Mouse (Mus musculus): ENCODE results near the gene G0s2. TPM values are rescaled to one million over a fixed set of nuclear protein-coding genes. Genes with fewer than 3 reads are reported as not detected.
"Not testable (repeated sequence)": the region's sequence is repeated elsewhere in the genome, so short reads cannot be mapped to it uniquely, and the experiment has no call there.

G0s2 gene
- polyA plus RNA-seq, 1 experiment from 2014 or later = 7.1 TPM

- H3K4me3 ChIP-seq = no peak overlapping the region
- H3K27me3 ChIP-seq = no peaks in the 10 kb centered on the region; the same call in 1 of the 2 replicates
- H3K36me3 ChIP-seq = no peaks in the 10 kb centered on the region
- H3K9me3 ChIP-seq (replicated peaks) = no peaks in the 10 kb centered on the region
- H3K27ac ChIP-seq = no peak overlapping the region
- no peak overlapping the region for H3K4me2 ChIP-seq (replicated peaks)
- no peak overlapping the region for H3K9ac ChIP-seq
- WGBS = 66% methylated on average over 8 of the region's 8 CpGs
- no peak for ATAC-seq (ENCODE audit: low FRiP score)
- H3K4me1 ChIP-seq = 0 out of 2 replicates have a peak, but pooled peaks cover 4% of the 10 kb centered on the region
Measured at GRCm38 (mm10) chr1:193302093-193302405, 29.0 kb upstream of the G0s2 start.

GRCm38 (mm10) chr1:193301216-193302092, 28.4 kb upstream of the G0s2 start:
- WGBS = 76% methylated on average over 6 of the region's 6 CpGs
- H3K9me3 ChIP-seq (replicated peaks) = no peaks in the 10 kb centered on the region
- ATAC-seq (ENCODE audit: low FRiP score) = no peak

GRCm38 (mm10) chr1:193299995-193300394, 27.0 kb upstream of the G0s2 start:
- H3K27me3 ChIP-seq = no peaks in the 10 kb centered on the region; the same call in 1 of the 2 replicates
- H3K9ac ChIP-seq = no peak overlapping the region
- no peak for ATAC-seq (ENCODE audit: low FRiP score)
- WGBS = 73% methylated on average over 1 of the region's 1 CpGs
- no peaks in the 10 kb centered on the region for H3K36me3 ChIP-seq
- no peak overlapping the region for H3K4me3 ChIP-seq
- no peak overlapping the region for H3K27ac ChIP-seq
- no peaks in the 10 kb centered on the region for H3K9me3 ChIP-seq (replicated peaks)
- no peak overlapping the region for H3K4me2 ChIP-seq (replicated peaks)
- no peaks in the 10 kb centered on the region for H3K4me1 ChIP-seq

More at GRCm38 (mm10) chr1:193301216-193302092, 28.4 kb upstream of the G0s2 start:
- H3K4me2 ChIP-seq (replicated peaks) = no peak overlapping the region
- H3K27me3 ChIP-seq = no peaks in the 10 kb centered on the region; the same call in 1 of the 2 replicates
- no peak overlapping the region for H3K4me3 ChIP-seq
- no peak overlapping the region for H3K27ac ChIP-seq
- 0 out of 2 replicates have a peak, but pooled peaks cover 4% of the 10 kb centered on the region for H3K4me1 ChIP-seq
- H3K9ac ChIP-seq = no peak overlapping the region
- no peaks in the 10 kb centered on the region for H3K36me3 ChIP-seq

GRCm38 (mm10) chr1:193298141-193298765, 25.2 kb upstream of the G0s2 start:
- Histone ChIP-seq H3K4me1 (no peaks in the 10 kb centered on the region), H3K4me2 (replicated peaks) (no peak overlapping the region), H3K9me3 (replicated peaks) (no peaks in the 10 kb centered on the region), H3K36me3 (no peaks in the 10 kb centered on the region), H3K27ac (no peak overlapping the region), H3K27me3 (no peaks in the 10 kb centered on the region; the same call in 1 of the 2 replicates), H3K9ac (no peak overlapping the region), H3K4me3 (no peak overlapping the region)
- WGBS = 77% methylated on average over 3 of the region's 3 CpGs
- no peak for ATAC-seq (ENCODE audit: low FRiP score)

GRCm38 (mm10) chr1:193295920-193296319, 22.9 kb upstream of the G0s2 start:
- 85% methylated on average over 5 of the region's 5 CpGs for WGBS
- H3K9ac ChIP-seq = no peak overlapping the region
- no peaks in the 10 kb centered on the region for H3K36me3 ChIP-seq
- H3K4me1 ChIP-seq = no peaks in the 10 kb centered on the region
- no peaks in the 10 kb centered on the region for H3K9me3 ChIP-seq (replicated peaks)
- no peak overlapping the region for H3K27ac ChIP-seq
- no peak overlapping the region for H3K4me2 ChIP-seq (replicated peaks)
- H3K4me3 ChIP-seq = no peak overlapping the region
- ATAC-seq (ENCODE audit: low FRiP score) = no peak
- H3K27me3 ChIP-seq = no peaks in the 10 kb centered on the region

- Histone ChIP-seq H3K9ac (no peak overlapping the region), H3K4me1 (no peaks in the 10 kb centered on the region), H3K9me3 (replicated peaks) (no peaks in the 10 kb centered on the region), H3K4me2 (replicated peaks) (no peak overlapping the region), H3K36me3 (no peaks in the 10 kb centered on the region), H3K4me3 (no peak overlapping the region), H3K27me3 (no peaks in the 10 kb centered on the region), H3K27ac (no peak overlapping the region)
- ATAC-seq (ENCODE audit: low FRiP score) = no peak
- 64% methylated on average over 3 of the region's 3 CpGs for WGBS
Measured at GRCm38 (mm10) chr1:193293926-193294325, 20.9 kb upstream of the G0s2 start.

- no peak overlapping the region for H3K27ac ChIP-seq
- H3K4me3 ChIP-seq = no peak overlapping the region
- 67% methylated on average over 2 of the region's 2 CpGs for WGBS
- no peaks in the 10 kb centered on the region for H3K27me3 ChIP-seq
- H3K4me1 ChIP-seq = no peaks in the 10 kb centered on the region
- ATAC-seq (ENCODE audit: low FRiP score) = no peak
- H3K9ac ChIP-seq = no peak overlapping the region
- no peak overlapping the region for H3K4me2 ChIP-seq (replicated peaks)
- H3K36me3 ChIP-seq = no peaks in the 10 kb centered on the region
- no peaks in the 10 kb centered on the region for H3K9me3 ChIP-seq (replicated peaks)
Measured at GRCm38 (mm10) chr1:193293039-193293438, 20.0 kb upstream of the G0s2 start.

- Histone ChIP-seq H3K4me2 (replicated peaks) (no peak overlapping the region), H3K9ac (no peak overlapping the region), H3K36me3 (no peaks in the 10 kb centered on the region), H3K27me3 (no peaks in the 10 kb centered on the region), H3K9me3 (replicated peaks) (no peaks in the 10 kb centered on the region), H3K4me1 (no peaks in the 10 kb centered on the region), H3K27ac (no peak overlapping the region), H3K4me3 (no peak overlapping the region)
- ATAC-seq (ENCODE audit: low FRiP score) = no peak
Measured at GRCm38 (mm10) chr1:193290686-193291085, 17.7 kb upstream of the G0s2 start.

GRCm38 (mm10) chr1:193289914-193290313, 16.9 kb upstream of the G0s2 start:
- 90% methylated on average over 5 of the region's 5 CpGs for WGBS

GRCm38 (mm10) chr1:193289076-193289475, 16.1 kb upstream of the G0s2 start:
- Histone ChIP-seq H3K4me1 (no peaks in the 10 kb centered on the region), H3K9me3 (replicated peaks) (no peaks in the 10 kb centered on the region), H3K4me2 (replicated peaks) (no peak overlapping the region), H3K27me3 (no peaks in the 10 kb centered on the region), H3K36me3 (no peaks in the 10 kb centered on the region), H3K4me3 (no peak overlapping the region), H3K9ac (no peak overlapping the region), H3K27ac (no peak overlapping the region)
- ATAC-seq (ENCODE audit: low FRiP score) = no peak
- 93% methylated on average over 3 of the region's 3 CpGs for WGBS

More at GRCm38 (mm10) chr1:193289914-193290313, 16.9 kb upstream of the G0s2 start:
- ATAC-seq (ENCODE audit: low FRiP score) = no peak
- H3K9me3 ChIP-seq (replicated peaks) = no peaks in the 10 kb centered on the region
- no peaks in the 10 kb centered on the region for H3K4me1 ChIP-seq
- H3K27ac ChIP-seq = no peak overlapping the region
- H3K4me3 ChIP-seq = no peak overlapping the region
- no peak overlapping the region for H3K4me2 ChIP-seq (replicated peaks)
- H3K27me3 ChIP-seq = no peaks in the 10 kb centered on the region
- H3K36me3 ChIP-seq = no peaks in the 10 kb centered on the region
- H3K9ac ChIP-seq = no peak overlapping the region

GRCm38 (mm10) chr1:193287578-193287977, 14.6 kb upstream of the G0s2 start:
- no peak overlapping the region for H3K4me2 ChIP-seq (replicated peaks)
- no peaks in the 10 kb centered on the region for H3K36me3 ChIP-seq
- no peak overlapping the region for H3K4me3 ChIP-seq
- no peaks in the 10 kb centered on the region for H3K4me1 ChIP-seq
- WGBS = 88% methylated on average over 2 of the region's 2 CpGs
- H3K27ac ChIP-seq = no peak overlapping the region
- no peak overlapping the region for H3K9ac ChIP-seq
- no peaks in the 10 kb centered on the region for H3K9me3 ChIP-seq (replicated peaks)
- H3K27me3 ChIP-seq = no peaks in the 10 kb centered on the region
- ATAC-seq (ENCODE audit: low FRiP score) = no peak

- not testable (repeated sequence) for ATAC-seq (ENCODE audit: low FRiP score); H3K4me2 ChIP-seq (replicated peaks); H3K4me1 ChIP-seq; H3K27me3 ChIP-seq; H3K9ac ChIP-seq; H3K4me3 ChIP-seq; H3K36me3 ChIP-seq; H3K9me3 ChIP-seq (replicated peaks); H3K27ac ChIP-seq
- 87% methylated on average over 3 of the region's 3 CpGs for WGBS
Measured at GRCm38 (mm10) chr1:193285766-193286325, 12.8 kb upstream of the G0s2 start.

All from hindbrain, embryonic 12.5 days (tissue).